Mouse (Mus musculus): Measurements from ENCODE around the gene Fam78a.

GRCm38 (mm10) chr2:32041087-32041486 is 43.6 kb downstream of the Fam78a start:
- no peak for TF ChIP-seq CTCF (IDR thresholded peaks at IDR 0.05; ENCODE audit: low read depth)
- no peak for TF ChIP-seq EP300 (optimal IDR thresholded peaks at IDR 0.05)
